Mouse (Mus musculus): ENCODE data around the gene Hist1h2bk.

GRCm38 (mm10) chr13:22007872-22008271, 27.8 kb upstream of the Hist1h2bk start:
- TF ChIP-seq CTCF (IDR thresholded peaks at IDR 0.05; ENCODE audit: control insufficient read depth, insufficient read depth, low read length) = no peak
- no peak for TF ChIP-seq POLR2A (IDR thresholded peaks at IDR 0.05; ENCODE audit: borderline replicate concordance, control insufficient read depth, low read depth, low read length)

Data from bone marrow, adult 2 months (tissue).